Mouse (Mus musculus) MEL (cell line): ENCODE results near the gene Tpm4.

Experiments used
- CTCF ChIP-seq, 3 experiments: IDR thresholded peaks in 2 of 3; conservative IDR thresholded peaks in 1 of 3; 2 replicates each; pipeline ENCODE4 v1.5.1; 2011 to 2012; ENCODE audit warnings: low read length in 3 of 3, low read depth in 2 of 3, mild to moderate bottlenecking in 2 of 3, improper control_type of control experiment in 1 of 3, inconsistent platforms in 1 of 3, mixed read lengths in 1 of 3, moderate library complexity in 1 of 3; ENCODE audit not compliant: control insufficient read depth in 1 of 3, insufficient read depth in 1 of 3, poor library complexity in 1 of 3, severe bottlenecking in 1 of 3
- EP300 ChIP-seq, 2 experiments: IDR thresholded peaks; 2 replicates each; pipeline ENCODE4 v1.6.1; 2011; ENCODE audit warnings: improper control_type of control experiment in 2 of 2, low read length in 2 of 2, low read depth in 1 of 2, mild to moderate bottlenecking in 1 of 2
- GATA1 ChIP-seq: IDR thresholded peaks from 2 replicates; pipeline ENCODE4 v1.6.1; 2011; ENCODE audit warnings: low read depth, low read length, improper control_type of control experiment
- JUND ChIP-seq: IDR thresholded peaks from 2 replicates; pipeline ENCODE4 v1.6.1; 2011; ENCODE audit warnings: low read depth, mild to moderate bottlenecking, improper control_type of control experiment, low read length
- MAFK ChIP-seq: IDR thresholded peaks from 2 replicates; pipeline ENCODE4 v1.6.1; 2011; ENCODE audit warnings: low read depth, mild to moderate bottlenecking, low read length, improper control_type of control experiment, borderline replicate concordance
- MAX ChIP-seq: IDR thresholded peaks from 2 replicates; pipeline ENCODE4 v1.6.1; 2011; ENCODE audit warnings: low read length, improper control_type of control experiment
- MXI1 ChIP-seq: IDR thresholded peaks from 2 replicates; pipeline ENCODE4 v1.6.1; 2011; ENCODE audit warnings: mild to moderate bottlenecking, low read depth, low read length, improper control_type of control experiment
- MYC ChIP-seq: IDR thresholded peaks from 2 replicates; pipeline ENCODE4 v1.6.1; 2011; ENCODE audit warnings: low read depth, mild to moderate bottlenecking, low read length, improper control_type of control experiment, moderate library complexity
- NRF1 ChIP-seq: IDR thresholded peaks from 2 replicates; pipeline ENCODE4 v1.6.1; 2014; ENCODE audit warnings: low read depth, mild to moderate bottlenecking, inconsistent platforms, low read length, improper control_type of control experiment, moderate library complexity; ENCODE audit not compliant: poor library complexity, insufficient read depth, severe bottlenecking
- POLR2A ChIP-seq, 2 experiments: IDR thresholded peaks; 2 replicates each; pipeline ENCODE4 v1.6.1; 2011 to 2012; ENCODE audit warnings: low read length in 2 of 2, mild to moderate bottlenecking in 2 of 2, control low read depth in 1 of 2, improper control_type of control experiment in 1 of 2, low read depth in 1 of 2, moderate library complexity in 1 of 2; ENCODE audit not compliant: control insufficient read depth in 1 of 2, insufficient read depth in 1 of 2, poor library complexity in 1 of 2
- POLR2AphosphoS5 ChIP-seq: IDR thresholded peaks from 2 replicates; pipeline ENCODE4 v1.6.1; 2012; ENCODE audit warnings: low read depth, borderline replicate concordance, mild to moderate bottlenecking, inconsistent platforms, low read length, moderate library complexity, mixed read lengths
- TAL1 ChIP-seq: IDR thresholded peaks from 2 replicates; pipeline ENCODE4 v1.6.1; 2012; ENCODE audit warnings: mild to moderate bottlenecking, inconsistent platforms, low read length, moderate library complexity, mixed read lengths
- USF2 ChIP-seq, 2 experiments: IDR thresholded peaks; 2 replicates each; pipeline ENCODE4 v1.6.1; 2011 to 2012; ENCODE audit warnings: improper control_type of control experiment in 2 of 2, low read length in 2 of 2, borderline replicate concordance in 1 of 2, inconsistent platforms in 1 of 2, low read depth in 1 of 2, mild to moderate bottlenecking in 1 of 2; ENCODE audit not compliant: insufficient read depth in 1 of 2

DNA sequence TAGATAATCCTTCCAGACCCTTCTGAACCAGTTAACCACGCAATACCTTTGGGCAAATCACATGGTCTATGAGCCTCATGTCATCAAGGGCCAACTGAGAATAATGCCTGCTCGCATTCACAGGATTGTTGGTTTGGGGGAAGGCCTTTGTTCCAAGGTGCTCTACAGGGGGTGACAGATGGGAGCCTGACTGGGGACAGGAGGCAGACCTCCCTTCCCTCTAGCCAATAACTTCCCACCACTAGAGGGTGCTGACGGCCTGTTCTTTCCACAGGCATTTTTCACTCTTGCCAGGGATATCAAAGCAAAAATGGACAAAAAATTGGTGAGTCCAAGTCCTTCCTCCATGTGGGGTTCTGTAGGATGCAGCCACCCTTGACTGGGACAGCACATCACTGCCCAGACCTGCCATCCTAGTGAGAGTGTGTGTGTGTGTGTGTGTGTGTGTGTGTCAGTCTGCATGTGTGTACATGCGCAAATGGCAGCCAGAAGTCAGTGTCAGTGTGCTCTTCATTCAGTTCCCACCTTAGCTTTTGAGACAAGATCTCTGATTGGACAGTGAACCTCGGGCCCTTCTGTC, 42.7 kb downstream of the Tpm4 start:
- TF ChIP-seq MAFK (no peak), MAX (no peak), CTCF (IDR thresholded peaks at IDR 0.05 in 2 of 3, conservative IDR thresholded peaks at IDR 0.05 in 1 of 3; ENCODE audit: control insufficient read depth in 1 of 3, insufficient read depth in 1 of 3, low read depth in 2 of 3, low read length in 3 of 3, poor library complexity in 1 of 3, severe bottlenecking in 1 of 3) (peak; percentile 45 to 66 (median 63)), NRF1 (no peak), JUND (no peak), GATA1 (no peak), POLR2A (IDR thresholded peaks at IDR 0.05; ENCODE audit: control insufficient read depth in 1 of 2, insufficient read depth in 1 of 2, low read depth in 1 of 2, low read length in 2 of 2, poor library complexity in 1 of 2) (no peak), MYC (no peak), EP300 (IDR thresholded peaks at IDR 0.05; ENCODE audit: low read depth in 1 of 2, low read length in 2 of 2) (no peak), USF2 (IDR thresholded peaks at IDR 0.05; ENCODE audit: borderline replicate concordance in 1 of 2, insufficient read depth in 1 of 2, low read depth in 1 of 2, low read length in 2 of 2) (no peak), TAL1 (no peak), POLR2AphosphoS5 (no peak), MXI1 (no peak)
